Mouse (Mus musculus): ENCODE results near the gene Trpm1.

Gene Trpm1

DNA sequence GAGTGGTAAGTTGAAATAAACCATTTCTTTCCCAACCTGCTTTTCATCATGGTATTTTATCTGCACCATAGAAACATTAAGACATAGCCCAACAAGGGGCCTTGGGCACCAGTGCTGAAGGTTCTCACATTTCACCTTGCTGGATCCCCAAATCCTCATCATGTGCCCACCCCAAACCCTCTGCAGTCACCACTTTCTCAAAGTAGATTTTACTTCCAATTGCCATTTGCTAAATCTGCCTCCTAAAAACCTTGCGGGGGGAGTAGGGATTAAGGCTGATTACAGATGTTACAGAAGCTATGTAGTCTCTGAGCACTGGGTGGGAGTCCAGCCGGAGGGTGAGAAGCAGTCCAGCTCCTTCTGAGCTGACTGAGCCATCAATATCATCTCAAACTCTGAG lies at the start of gene Trpm1:
Gene Trpm1 (plus strand): TSS at position 301 of the 400 bp plus-strand sequence.
- DNase-seq (ENCODE audit: low read depth, low spot score), result no peak

DNA sequence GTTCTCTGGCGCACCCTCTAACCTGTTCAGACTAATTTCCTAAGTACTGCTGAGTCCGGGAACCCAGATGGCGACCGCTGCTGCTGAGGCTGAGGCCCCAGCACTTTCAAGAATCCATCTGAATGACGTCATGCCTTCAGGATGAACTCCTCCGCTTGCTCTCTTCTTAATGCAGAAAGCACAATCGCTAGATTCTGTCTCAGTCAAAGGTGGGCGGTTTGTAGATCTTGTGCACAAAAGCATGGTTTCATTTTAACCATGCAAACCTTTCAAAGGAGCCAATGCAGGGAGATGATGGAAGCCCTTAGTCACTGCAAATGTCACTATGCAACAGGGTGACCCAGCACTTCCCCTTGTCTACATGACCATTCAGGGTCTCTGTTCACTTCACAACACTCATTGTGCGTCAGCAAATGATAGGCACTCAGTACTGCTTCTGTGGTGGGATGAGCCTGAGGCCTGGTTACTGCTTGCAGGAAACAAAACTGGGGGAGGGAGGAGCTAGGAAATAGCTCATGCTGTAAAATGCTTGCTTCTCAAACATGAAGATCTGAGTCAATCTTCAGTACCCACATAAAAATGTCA lies 31.4 kb upstream of the Trpm1 start:
- no peak for DNase-seq (ENCODE audit: low read depth, low spot score)

DNA sequence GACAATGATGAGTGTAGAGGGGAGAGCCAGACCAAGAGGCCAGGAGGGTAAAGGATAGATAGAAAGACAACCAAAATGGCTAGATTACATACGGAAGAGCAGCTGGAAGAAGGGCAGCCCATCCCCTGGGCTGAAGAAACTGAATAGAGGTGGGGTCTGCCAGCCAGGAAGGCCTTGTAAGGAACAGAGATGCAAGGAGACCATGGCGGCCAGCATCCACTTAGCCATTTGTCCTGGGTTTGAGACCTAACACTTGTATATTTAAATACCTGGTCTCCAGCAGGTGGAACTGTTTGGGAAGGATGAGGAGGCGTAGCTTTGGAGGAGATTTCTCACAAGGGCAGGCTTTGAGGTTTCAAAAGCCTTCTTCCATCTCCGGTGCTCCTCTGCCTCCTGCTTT lies 29.9 kb upstream of the Trpm1 start:
- no peak for DNase-seq (ENCODE audit: low read depth, low spot score)

DNA sequence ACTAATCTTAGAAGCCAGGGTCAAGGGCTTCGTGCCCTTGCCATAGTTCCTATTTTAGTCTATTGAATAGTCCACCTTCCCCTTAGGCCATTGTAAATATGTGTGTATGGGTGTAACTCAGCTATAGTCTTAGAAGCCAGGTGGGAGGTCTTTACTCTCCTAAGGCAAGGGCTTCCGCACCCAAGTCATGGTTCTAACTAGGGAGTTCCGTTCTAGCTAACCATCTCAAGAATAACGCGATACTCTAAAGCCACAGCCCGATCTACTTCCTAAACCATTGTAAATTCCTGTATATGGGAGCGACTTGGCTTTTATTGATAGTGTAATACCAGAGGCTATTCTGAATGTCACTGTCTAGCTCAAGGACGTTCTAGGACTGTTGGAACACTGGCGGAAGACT lies 27.6 kb upstream of the Trpm1 start:
- peak; percentile 55 for DNase-seq (ENCODE audit: low read depth, low spot score)

DNA sequence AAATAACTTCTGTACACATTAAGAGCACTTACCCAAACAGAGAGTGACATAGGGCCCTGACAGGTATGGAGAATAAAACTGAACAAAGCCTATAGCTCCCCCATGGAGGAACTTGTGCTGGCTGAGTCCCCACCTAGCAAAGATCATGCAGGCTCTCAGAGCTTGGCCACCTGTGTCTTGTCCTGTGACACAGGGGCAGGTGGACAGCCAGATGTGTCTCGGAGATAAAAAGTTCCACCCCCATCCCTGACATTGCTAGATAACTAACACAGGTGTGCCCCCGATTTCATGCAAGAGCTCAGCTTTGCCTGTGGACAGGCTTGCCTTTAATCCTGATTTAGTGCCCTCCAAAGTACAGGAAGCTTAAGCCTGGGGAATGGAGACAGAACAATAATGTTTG lies 13.8 kb upstream of the Trpm1 start:
- no peak for DNase-seq (ENCODE audit: low read depth, low spot score)

DNA sequence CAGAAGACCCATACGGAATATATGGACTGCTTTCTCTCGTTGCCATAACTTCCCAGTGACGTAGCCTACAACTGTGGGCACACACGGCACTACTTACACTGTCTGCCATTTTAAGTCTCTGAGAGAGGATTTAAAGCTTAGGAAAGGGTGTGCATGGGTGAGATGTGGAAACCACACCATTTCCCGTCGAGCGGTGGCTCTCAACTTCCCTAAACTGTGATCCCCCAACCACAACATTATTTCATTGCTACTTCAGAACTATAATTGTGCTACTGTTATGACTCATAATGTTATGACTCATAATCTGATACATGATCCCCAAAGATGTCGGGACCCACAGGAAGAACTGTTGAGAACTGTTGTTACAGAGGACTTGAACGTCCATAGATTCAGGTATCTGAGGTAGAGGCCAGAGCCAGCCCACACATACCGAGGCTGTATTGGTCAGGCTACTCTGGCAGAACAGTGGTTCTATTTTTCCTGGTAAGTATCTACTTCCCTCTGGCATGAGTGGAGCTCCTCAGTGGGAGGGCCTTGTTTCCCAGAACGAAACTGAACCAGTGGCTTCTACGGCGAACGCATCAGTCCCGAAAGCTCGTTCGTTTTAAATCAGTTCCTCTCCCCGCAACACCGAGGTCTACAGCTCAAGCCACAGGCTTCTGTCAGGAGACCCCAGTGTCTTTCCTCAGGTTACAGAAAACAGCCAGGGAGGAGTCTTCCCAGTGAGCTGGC lies 12.2 kb upstream of the Trpm1 start:
- DNase-seq (ENCODE audit: low read depth, low spot score), result no peak

DNA sequence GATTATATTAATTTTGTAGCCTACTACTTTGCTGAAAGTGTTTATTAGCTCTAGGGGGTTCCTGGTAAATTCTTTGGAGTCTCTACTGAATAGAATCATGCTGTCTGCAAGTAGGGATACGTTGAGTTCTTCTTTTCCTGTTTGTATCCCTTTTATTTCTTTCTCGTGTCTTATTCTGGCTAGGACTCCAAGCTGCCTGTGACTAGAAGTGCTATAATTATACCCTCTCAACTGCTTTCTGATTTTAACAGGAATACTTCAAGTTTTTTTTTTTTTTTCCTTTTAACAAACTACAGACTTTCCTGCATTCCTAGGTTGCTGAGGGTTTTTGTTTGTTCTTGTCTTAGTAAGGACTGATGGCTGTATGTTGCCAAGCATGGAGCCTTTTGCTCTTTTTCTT lies 4.3 kb upstream of the Trpm1 start:
- DNase-seq (ENCODE audit: low read depth, low spot score), result no peak

DNA sequence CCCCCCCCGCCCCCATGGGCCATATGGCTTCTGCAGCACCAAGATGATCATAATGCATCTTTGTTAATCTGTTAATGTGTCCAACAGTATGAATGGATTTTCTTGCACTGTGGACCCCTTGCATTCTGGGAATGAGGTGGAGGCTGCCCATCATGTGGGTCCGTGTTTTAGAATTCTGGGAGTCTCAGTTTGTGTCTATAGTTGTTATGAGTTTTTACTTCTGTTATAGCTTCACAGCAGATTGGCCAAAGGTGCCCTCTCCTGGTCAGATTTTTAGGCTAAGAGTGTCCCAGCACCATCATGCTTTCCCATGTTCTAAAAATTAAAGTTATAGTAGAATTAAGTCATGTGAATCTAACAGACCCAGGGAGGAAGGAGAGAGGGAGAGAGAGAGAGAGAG lies 3.9 kb upstream of the Trpm1 start:
- no peak for DNase-seq (ENCODE audit: low read depth, low spot score)

DNA sequence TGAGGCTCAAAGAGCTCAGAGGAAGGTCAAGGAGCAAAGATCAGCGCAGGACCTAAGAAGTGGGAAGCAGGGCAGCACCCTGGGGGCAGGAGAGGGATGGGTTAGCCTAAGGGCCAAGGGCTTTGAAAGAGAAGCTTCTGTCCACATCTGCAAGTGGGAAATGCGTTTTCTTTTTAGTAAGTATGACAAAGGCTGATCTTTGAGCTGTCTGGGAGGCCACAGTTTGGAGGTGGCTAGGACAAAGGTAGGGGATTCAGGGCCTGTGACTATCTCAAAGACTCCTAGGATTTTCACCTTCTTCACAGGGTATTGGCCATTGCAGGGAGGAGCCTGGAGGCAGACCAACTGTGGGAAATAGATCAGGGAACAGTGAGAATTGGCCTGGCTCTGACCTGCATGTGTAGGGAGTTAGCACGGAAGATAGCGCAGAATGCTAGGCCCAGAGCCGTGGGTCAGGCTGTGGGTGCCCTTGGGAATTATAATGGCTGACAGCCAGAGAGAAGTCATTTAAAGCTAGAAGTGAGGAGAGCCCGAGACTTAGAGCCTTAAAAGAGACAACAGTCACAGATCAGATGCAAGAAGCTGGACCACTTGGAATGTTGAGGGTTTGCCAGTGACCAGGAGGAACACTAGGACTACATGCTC lies 3.1 kb upstream of the Trpm1 start:
- DNase-seq (ENCODE audit: low read depth, low spot score), result no peak

DNA sequence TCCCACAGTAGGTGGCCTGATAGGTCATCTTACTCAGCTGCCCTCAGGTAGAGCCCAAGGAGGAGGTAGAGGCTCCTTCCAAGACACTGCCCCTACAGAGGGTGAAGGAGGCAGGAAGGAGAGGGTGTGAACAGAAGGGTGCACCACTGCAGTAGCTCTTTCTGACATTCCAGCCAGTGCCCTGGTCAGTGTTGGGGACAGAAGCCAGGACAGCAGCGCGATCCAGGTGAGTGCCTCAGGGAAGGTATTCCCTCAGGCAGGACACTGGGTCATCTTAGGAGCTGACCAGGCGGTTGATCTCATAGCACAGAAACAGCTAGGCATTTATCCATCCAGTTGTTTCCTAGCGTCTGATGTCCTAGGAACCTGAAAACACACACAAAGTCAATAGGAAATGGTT lies 1.6 kb downstream of the Trpm1 start:
- no peak for DNase-seq (ENCODE audit: low read depth, low spot score)

DNA sequence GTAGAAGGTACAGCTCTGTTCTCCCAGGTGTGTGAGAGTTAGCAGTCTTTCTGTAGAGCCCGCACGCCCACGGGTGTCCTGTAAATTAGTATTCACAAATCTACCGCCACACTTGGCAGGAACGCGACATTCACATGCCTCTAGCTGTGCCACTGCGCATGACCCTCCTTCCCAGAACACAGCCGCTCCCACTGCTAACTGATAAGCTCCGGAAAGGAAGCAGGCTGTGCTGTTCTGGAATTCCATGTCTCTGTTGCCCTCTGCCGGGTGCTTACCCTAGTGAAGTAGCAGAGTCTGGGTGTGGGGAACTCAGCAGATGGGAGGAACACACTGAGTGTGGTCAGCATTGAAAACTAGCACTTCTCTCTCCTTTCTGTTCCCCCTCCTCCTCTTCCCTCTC lies 2.1 kb downstream of the Trpm1 start:
- DNase-seq (ENCODE audit: low read depth, low spot score), result peak; percentile 85

DNA sequence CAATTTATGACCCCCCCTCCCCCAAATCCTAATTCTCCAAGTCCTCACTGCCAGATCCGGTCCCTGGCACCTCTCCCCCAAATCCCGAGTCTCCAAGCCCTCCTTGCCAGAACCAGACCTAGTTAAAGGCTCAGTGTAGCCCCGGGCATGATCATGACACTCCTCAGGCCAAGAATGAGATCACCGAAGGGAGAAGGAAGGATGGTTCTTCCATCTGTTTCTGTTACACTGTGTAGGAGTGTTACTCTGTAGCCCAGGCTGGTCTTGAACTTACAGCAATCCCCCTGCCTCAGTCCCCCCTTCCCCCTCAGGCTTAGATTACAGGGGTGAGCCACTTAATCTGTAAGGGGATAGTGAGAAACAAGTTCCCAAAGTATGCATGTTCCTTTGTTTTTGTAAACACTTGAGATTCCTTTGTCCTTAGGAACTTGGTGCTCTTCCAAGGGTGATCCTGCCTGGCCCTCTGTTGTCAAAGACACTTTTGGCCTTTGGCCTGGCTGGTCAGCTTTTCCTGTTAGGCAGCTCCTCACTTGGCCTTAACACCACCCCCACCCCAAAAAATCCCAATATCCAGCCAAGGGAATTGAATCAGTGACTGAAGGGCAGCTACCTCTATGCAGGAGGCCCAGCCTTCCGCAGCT lies 2.8 kb downstream of the Trpm1 start:
- no peak for DNase-seq (ENCODE audit: low read depth, low spot score)

DNA sequence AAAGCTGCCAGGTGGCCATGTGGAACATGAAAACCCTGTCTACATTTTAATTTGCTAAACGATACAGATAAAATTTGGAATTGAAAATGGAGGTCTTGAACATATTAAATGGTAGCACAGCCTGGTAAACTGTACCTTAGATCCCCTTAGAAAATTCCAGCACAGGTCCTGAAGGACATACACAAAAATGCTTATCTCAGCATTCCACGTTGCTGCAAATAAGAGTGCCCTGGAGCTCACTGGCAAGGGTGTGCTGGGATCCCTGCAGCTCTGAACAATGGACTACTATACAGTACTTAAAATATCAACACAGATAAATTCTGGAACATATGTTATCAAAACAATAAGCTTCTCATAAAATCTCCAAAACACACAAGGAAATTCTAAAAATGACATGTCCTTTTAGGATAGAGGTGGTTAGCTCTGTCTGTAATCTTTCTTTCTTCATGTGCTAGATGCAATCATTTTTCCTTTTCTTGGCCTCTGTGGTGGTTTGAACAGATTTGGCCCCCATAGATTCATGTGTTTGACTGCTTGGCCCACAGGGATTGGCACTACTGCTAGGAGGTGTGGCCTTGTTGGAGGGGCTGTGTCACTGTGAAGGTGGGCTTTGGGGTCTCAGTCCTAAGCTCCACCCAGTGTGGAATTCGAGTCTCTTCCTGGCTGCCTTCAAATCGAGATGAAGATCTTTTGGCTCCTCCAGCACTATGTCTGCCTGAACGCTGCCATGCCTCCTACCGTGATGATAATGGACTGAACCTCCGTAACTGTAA lies 3.5 kb downstream of the Trpm1 start:
- DNase-seq (ENCODE audit: low read depth, low spot score), result no peak

DNA sequence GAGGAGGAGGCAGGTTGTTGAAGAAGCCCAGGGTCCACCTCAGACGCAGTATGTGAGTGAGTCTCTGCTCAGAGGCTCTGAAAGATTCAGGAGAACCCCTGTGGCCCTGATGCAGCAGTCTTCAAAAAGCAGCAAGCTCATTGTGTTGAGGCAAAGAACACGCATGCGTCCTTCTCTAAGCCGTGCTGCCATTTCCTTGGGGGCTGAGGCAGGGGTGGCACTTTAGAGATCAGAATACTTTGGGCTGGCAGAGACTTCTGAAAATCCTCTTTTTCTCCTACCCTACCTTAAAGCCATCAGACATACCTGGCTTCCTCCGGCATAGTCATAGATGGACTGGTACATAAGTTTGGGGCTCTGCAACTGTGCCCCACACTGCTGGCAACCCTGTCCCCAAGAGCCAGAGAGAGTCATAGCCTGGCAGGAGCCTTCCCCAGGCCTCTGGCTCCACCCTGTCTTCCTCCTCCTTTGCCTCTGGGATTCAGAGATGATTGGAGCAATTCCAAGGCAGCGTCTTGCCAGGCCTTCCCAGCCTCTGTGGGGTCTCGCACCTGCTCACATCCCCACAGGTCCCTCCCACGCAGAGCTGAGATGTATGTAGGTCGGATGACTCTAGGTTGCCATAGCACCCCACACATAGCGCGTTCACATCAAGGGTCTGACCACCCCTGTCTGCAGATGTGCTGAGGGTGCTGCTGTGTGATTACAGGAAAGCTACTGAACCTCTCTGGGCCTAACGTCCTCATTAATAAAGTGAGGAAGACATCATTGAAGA lies 4.8 kb downstream of the Trpm1 start:
- DNase-seq (ENCODE audit: low read depth, low spot score), result peak; percentile 27

DNA sequence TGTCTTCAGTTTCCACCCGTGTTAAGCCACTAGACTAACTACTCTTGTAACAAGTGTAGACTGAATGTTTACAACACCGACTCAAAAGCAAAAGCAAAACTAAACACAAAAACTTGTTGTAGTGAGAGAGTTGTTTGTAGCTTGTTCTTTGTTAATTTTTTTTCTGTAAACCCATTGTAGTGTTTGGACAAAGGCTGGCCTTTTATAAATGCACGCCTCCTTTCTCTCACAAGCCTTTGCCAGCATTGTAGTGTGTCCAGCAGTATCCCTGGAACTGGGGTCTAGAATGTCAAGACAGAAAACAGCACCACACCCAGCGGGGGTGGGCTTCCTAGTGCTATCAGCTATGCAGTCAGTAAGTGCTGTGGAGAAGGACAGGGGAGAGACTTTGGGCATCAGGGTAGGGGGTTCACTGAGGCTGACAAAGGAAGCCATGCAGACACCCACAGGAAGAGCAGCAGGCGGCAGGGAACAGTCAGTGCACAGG lies 5.5 kb downstream of the Trpm1 start:
- no peak for DNase-seq (ENCODE audit: low read depth, low spot score)

DNA sequence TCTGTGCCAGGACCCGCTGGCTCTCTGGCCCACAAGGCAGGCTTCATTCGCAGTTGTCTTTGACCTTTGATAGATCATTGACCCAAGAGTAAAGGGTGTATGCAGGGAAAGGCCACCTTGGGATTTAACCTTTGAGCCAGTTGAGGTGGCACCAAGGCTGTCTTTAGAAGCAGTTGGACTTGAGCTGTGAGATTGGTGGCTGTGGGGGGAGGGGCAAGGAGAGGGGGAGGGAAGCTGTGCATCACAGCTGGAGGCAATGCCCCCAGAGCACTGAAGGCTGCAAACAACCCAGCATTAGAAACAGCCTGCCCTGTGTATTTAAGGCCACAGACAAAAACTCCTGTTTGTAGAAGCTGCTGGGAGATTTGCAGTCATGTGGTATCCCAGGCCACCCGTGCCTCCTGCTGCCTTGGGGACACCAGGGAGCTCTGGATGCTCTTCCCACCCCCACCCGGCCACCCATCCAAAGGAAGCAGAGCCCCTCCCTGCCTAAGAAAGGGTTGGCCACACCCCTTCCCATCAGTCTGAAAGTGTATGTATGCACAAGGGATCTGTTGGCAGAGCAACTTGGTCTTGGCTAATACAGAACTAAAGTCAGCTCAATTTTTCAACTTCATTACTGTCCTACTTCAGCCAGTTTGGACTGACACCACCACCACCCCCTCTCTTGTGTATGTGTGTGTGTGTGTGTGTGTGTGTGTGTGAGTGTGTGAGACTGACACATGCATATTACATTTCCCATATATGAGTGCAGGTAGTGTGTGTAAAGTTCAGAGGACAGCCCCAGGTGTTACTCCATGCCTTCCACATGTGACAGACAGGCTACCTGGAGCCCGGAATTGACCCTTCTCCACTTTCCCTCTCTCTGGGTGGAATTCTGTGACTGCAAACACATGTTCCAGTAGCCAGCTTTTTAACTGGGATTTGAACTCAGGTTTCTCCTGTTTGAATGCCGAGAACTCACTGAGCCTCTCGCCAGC lies 6.3 kb downstream of the Trpm1 start:
- peak; percentile 25 for DNase-seq (ENCODE audit: low read depth, low spot score)

DNA sequence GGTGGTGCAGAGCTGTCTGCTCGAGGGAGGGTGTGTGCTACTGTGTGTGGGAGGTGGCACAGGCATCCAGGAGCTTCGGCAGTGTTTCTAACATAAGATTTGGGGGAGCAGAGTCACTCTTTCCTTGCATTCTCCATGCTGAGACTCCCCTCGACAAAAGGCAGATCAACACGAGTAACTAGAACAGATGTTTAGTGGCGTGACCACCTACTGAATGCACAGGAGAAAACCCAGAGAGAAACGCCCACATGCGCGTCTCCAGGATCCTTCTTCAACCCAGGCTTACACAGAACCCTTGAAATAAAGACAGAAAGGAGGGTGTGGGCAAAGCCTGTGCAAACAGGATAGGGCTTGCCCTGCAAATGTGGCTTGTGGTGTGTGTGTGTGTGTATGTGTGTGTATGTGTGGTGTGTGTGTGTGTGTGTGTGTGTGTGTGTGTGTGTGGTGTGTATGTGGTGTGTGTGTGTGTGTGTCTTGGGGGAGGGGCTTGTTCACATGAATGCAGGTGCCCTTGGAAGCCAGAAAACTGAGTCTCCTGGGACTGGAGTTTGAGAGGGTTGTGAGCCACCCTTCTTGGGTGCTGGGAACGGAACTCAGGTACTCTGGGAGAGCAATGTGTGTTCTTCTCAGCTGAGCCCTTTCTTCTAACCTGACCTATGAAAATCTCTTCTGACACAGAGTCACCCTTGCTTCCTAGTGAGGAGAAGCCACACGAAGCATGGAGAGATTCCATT lies 7.3 kb downstream of the Trpm1 start:
- no peak for DNase-seq (ENCODE audit: low read depth, low spot score)

DNA sequence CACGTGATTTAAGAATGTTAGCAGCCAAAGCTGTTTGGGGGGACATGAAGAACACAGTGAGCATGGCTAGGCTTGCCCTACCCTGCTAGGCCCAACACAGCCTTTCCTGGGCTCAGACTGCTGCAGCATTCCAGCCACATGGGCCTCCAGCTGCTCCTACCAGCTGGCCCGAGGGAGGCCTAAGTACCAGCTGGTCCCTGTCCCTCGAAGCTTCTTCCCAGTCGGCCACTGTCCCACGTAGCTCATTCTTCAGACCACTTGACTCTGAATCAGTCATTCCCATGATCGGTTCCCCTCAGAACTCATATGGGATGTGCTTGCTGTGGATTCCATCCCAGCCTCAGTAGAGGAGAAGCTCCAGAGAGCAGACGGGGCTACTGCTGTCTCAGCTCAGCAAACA lies 8.4 kb downstream of the Trpm1 start:
- DNase-seq (ENCODE audit: low read depth, low spot score), result no peak

DNA sequence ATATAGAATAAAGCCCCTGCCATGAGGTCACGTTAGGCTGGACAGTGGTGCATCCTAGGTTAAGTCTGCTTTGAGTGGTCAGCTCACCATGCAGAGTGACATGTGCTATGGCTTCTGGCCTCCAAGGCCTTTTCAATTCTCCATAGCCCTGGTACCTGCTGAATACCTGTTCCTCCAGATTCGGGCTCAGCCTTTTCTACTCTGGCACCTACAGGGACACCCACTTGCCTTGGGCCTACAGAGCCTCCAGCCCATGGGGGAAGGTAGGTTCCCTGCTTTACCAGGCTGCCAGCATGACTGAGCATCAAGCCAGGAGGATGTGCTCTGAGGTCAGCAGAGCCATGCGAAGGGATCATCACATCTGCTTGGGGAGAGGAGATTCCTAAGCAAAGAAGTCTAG lies 9.5 kb downstream of the Trpm1 start:
- DNase-seq (ENCODE audit: low read depth, low spot score), result no peak

Data from R1 (cell line).